Mouse (Mus musculus): ENCODE data around the gene Ugt1a9.
"Not testable (repeated sequence)": the region's sequence is repeated elsewhere in the genome, so short reads cannot be mapped to it uniquely, and the experiment has no call there.

Gene Ugt1a9

GRCm38 (mm10) chr1:88219054-88219453 lies 148.5 kb downstream of the Ugt1a9 start:
- no peak for DNase-seq (ENCODE audit: low read depth, low spot score)

DNA sequence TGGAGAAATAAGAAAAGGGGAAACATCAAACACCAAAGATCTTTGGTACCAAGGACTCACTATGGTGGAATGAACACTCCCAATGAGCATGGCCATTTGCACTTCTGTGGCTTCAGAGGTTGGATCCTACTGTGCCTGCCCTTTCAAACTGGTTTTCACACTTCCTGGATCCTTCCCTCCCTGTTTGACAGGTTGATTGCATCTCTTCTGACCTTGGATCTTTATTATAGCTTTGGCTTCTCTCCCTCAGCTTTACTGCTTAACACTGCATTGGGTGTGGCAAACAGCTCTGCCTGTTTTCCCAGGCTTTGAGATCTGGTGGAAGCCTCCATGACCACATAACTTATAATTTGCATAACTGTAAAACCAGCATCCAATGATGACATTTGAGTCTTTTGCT lies 149.7 kb downstream of the Ugt1a9 start:
- no peak for DNase-seq (ENCODE audit: low read depth, low spot score)

GRCm38 (mm10) chr1:88222216-88222615 lies 151.6 kb downstream of the Ugt1a9 start:
- no peak for DNase-seq (ENCODE audit: low read depth, low spot score)

GRCm38 (mm10) chr1:88223011-88223515 lies 152.5 kb downstream of the Ugt1a9 start:
- not testable (repeated sequence) for DNase-seq (ENCODE audit: low read depth, low spot score)

GRCm38 (mm10) chr1:88223591-88223990 lies 153.0 kb downstream of the Ugt1a9 start:
- no peak for DNase-seq (ENCODE audit: low read depth, low spot score)

DNA sequence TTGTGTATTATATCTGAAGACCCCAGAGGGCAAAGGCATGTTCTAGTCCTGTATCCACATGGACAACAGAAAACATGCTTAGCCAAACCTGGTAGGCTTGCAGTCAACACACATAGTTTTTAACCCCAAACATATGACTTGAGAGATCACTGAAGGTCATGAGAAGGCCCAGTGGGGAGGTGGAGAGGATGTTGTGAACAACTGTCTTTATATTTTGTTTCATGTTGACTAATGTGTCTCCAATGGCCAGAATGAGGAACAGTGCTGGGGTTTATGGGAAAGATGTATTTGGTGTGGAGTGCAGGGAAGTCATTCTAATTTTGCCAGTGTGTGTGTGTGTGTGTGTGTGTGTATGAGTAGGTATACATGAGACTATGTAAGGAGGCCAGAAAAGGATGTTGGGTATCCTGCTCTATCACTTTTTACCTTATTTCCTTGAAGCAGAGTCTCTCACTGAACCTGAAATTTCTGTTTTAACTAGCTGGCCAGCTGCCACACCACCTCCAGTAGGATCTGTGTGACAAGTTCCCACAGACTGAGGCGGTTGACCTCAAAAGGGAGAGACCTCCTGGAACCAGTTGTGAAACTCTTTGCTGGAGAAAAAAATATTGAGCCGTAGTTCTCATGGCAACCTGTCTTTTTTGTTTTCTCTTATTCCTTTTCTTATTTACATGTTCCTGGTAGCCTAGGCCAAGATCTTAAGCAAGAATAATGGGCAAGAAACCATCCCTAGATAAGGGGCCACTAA lies 153.6 kb downstream of the Ugt1a9 start:
- DNase-seq (ENCODE audit: low read depth, low spot score), result no peak

DNA sequence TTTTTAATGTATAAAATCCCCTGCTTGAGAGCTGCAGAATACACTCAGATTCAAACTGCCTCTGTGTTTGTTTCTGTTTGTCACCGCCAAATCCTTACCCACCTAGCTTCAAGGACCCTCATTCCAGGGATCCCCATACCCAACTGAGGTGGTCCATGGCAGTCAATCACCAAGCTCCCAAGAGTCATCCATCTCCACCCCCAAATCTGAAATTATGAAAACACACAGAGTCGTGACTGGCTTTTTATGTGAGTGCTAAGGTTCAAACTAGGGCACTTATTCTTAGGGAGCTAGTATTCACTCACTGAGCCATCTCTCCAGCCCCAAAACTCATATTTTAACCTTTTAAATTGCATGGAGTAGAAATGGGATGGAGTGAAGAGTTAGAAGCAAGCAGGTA lies 154.7 kb downstream of the Ugt1a9 start:
- not testable (repeated sequence) for DNase-seq (ENCODE audit: low read depth, low spot score)

GRCm38 (mm10) chr1:88225741-88226140 lies 155.1 kb downstream of the Ugt1a9 start:
- DNase-seq (ENCODE audit: low read depth, low spot score), result no peak

- no peak for DNase-seq (ENCODE audit: low read depth, low spot score)
These were observed 156.2 kb downstream of the Ugt1a9 start, which contains the start of gene Mroh2a for GRCm38 (mm10) chr1:88226670-88227379. Mroh2a (plus strand) TSS chr1:88226986.

- DNase-seq (ENCODE audit: low read depth, low spot score), result no peak
These were observed 156.9 kb downstream of the Ugt1a9 start for GRCm38 (mm10) chr1:88227482-88227881.

- no peak for DNase-seq (ENCODE audit: low read depth, low spot score)
These were observed 157.5 kb downstream of the Ugt1a9 start for GRCm38 (mm10) chr1:88228121-88228520.

DNA sequence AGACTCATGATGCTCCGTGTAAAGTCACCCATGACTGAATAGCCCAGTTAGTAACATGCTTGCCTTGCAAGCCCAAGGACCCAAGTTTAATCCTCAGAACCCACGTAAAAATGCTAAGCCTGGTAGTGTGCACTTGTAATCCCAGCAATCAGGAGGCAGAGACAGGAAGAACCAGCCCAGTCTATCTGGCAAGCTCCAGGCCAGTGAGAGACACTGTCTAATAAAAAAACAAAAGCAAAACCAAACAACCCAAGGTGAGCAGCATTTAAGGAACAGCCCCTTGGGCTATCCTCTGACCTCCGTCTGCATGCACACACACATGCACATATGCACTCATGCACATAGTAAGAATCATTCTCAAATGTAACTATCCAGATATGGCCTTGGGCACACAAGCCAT lies 159.0 kb downstream of the Ugt1a9 start:
- no peak for DNase-seq (ENCODE audit: low read depth, low spot score)

- no peak for DNase-seq (ENCODE audit: low read depth, low spot score)
These were observed 159.4 kb downstream of the Ugt1a9 start for GRCm38 (mm10) chr1:88229986-88230385.

GRCm38 (mm10) chr1:88230421-88230820 lies 159.8 kb downstream of the Ugt1a9 start:
- no peak for DNase-seq (ENCODE audit: low read depth, low spot score)

DNA sequence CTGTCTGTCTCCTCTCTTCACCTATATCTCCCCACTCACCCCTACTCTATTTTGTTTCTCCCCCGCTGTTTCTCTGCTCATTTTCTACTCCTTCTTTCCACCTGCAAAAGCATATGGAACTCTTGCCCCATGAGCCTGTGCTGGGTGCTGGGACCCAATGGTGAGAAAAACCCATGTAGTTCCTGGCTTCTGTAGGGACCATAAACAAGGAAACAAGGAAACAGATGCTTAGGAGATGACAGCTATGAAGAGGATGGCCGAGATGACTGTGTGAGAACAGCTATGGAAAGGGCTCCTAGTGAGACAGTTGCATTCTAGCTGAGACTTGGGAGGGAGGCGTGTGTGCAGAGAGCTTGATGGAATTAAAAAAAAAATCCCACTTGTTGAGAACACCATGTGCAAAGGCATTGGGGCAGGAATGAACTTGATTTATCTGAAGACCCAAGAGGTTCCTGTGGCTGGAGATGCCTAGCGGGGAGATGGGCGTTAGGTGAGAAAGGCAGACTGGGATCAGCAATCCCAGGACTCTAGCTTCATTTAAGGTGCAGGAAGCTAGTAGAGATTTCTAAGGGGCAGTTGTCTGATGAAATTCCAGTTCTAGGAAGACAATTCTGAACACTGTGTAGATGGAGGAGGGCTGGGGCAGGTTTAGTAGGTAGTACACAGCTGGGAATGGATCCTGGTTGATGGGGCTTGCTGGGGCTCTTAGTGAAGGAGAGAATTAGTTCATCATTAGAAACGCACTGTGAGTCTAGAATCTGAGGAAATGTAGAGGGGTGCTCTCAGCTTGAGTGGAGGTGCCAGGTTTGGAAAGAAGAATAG lies 160.6 kb downstream of the Ugt1a9 start:
- DNase-seq (ENCODE audit: low read depth, low spot score), result no peak

DNA sequence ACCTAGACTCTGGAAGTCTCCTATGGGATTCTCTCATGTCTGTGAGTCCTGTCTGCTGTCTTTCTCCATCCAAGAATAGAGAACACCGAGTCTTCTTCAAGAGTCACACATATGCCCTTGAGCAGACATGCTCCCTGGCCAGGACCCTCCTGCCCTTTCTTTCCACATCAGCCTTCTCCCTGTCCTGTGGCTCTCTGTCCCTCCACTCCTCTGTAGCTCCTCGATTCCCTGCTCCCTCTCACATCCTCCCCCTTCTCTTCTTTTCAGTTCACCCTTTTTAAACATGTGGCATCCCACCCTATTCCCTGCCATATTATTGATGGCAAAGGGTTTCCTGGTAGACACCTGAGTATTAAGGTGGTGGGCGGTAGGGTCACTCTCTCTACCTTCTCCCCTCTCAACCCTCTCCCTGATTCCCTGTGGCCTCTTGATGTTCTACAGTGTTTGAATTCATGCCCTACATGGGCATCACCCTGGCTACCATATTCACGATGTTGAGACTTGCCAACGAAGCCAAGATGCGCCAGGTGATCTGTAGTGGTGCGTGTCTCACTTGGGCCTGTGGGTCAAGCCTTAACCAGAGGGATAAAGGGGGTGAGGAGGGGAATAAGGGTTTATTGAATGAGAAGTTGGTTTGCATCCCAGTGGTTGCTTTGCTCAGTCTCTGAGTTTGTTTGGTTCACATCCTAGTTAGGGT lies 161.4 kb downstream of the Ugt1a9 start:
- no peak for DNase-seq (ENCODE audit: low read depth, low spot score)

DNA sequence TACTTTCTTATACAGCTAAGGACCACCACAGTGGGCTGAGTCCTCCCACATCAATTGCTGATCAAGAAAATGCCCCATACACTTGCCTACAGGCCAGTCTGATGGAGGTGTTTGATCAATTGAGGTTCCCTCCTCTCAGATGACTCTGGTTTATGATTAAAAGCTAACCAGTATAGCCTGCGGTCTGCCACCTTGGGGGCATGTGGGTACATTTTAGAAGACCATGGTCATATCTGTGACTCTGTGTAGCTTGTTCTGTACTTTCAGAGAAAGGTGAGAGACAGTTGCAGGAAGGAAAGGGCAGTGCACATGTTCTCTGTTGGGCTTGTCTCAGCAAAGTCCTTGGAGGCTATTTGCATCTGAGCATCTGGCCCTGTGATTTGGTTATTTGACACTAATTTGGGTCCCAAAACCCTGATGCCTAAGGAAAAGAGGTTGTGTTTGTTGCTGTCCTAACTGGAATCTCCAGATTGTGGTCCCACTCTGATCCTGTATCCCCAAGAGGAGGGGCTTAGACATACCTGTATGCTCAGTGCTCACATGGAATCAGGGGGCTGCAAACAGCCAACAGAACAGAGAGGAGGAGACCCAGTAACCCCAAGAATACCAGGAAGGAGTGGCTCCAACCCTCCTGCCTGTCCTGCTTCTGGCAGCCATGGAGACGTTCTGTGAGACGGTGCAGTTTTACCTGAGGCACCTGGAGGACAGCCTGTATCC lies 162.2 kb downstream of the Ugt1a9 start:
- DNase-seq (ENCODE audit: low read depth, low spot score), result no peak

- no peak for DNase-seq (ENCODE audit: low read depth, low spot score)
These were observed 163.0 kb downstream of the Ugt1a9 start for GRCm38 (mm10) chr1:88233421-88234247.

- DNase-seq (ENCODE audit: low read depth, low spot score), result no peak
These were observed 163.6 kb downstream of the Ugt1a9 start for GRCm38 (mm10) chr1:88234248-88234610.

GRCm38 (mm10) chr1:88234646-88235045 lies 164.0 kb downstream of the Ugt1a9 start:
- no peak for DNase-seq (ENCODE audit: low read depth, low spot score)
